Mouse (Mus musculus) forebrain, embryonic 11.5 days (tissue): ENCODE measurements around the gene Olfr1330. TPM values are rescaled to one million over a fixed set of nuclear protein-coding genes. Genes with fewer than 3 reads are reported as not detected.
"Not testable (repeated sequence)": the region's sequence is repeated elsewhere in the genome, so short reads cannot be mapped to it uniquely, and the experiment has no call there.

Source experiments
- ATAC-seq: fragments of 200-750 bp; cut with Nextera tagmentation; replicated peaks from 2 replicates; pipeline ENCODE4 v1.8.0; 2017; ENCODE audit warnings: moderate TSS enrichment; ENCODE audit not compliant: low FRiP score
- DNase-seq: peaks from one replicate; pipeline ENCODE4 v3.0.0-alpha.2; 2017; ENCODE audit warnings: low spot score
- H3K27ac ChIP-seq: fragments of 300-500 bp; sonication (generic); 2 replicates; pipeline ENCODE4 v1.5.1; 2014; ENCODE audit warnings: low read depth, low read length
- H3K27me3 ChIP-seq: fragments of 300-500 bp; sonication (generic); 2 replicates; pipeline ENCODE4 v1.6.1; 2014; ENCODE audit warnings: mild to moderate bottlenecking, low read length, mixed read lengths; ENCODE audit not compliant: control insufficient read depth, insufficient read depth
- H3K36me3 ChIP-seq: fragments of 300-500 bp; sonication (generic); 2 replicates; pipeline ENCODE4 v1.6.1; 2014; ENCODE audit warnings: mild to moderate bottlenecking, low read length, moderate library complexity, mixed read lengths; ENCODE audit not compliant: control insufficient read depth, insufficient read depth
- H3K4me1 ChIP-seq: fragments of 300-500 bp; sonication (generic); replicated peaks from 2 replicates; pipeline ENCODE4 v1.6.1; 2014; ENCODE audit warnings: low read length, mixed read lengths; ENCODE audit not compliant: control insufficient read depth, insufficient read depth
- H3K4me2 ChIP-seq: fragments of 300-500 bp; sonication (generic); 2 replicates; pipeline ENCODE4 v1.6.1; 2014; ENCODE audit warnings: low read depth, mild to moderate bottlenecking, low read length, moderate library complexity, mixed read lengths; ENCODE audit not compliant: severe bottlenecking
- H3K4me3 ChIP-seq: fragments of 300-500 bp; sonication (generic); 2 replicates; pipeline ENCODE4 v1.5.1; 2014; ENCODE audit warnings: low read depth, low read length
- H3K9ac ChIP-seq: fragments of 300-500 bp; sonication (generic); 2 replicates; pipeline ENCODE4 v1.6.1; 2014; ENCODE audit warnings: low read length
- H3K9me3 ChIP-seq: fragments of 300-500 bp; sonication (generic); 2 replicates; pipeline ENCODE4 v1.6.1; 2016; ENCODE audit warnings: low read length, mixed read lengths; ENCODE audit not compliant: control insufficient read depth
- WGBS: fragments of 180-500 bp; shearing (Covaris S2); extraction: QIAGEN DNeasy Blood & Tissue Kit; methylation state at CpG from one replicate; pipeline ENCODE4 v1.1.7; 2014; 5-methylcytosine and 5-hydroxymethylcytosine counted together
- polyA plus RNA-seq: library from polyadenylated mRNA; unstranded; fragments of >200 nt; fragmentation: Nextera tagmentation; extraction: Ambion mirVana; gene quantifications from 2 replicates; pipeline ENCODE4 v1.2.1, GENCODE M21; 2014

The Olfr1330 gene
- not detected in 2 replicates for polyA plus RNA-seq

GRCm38 (mm10) chr4:118888297-118888696 lies at the start of gene Olfr1330:
TSS of gene Olfr1330 (plus strand) at chr4:118888597.
- no peak within 1 kb of the TSS for H3K9ac ChIP-seq
- no peaks in the 10 kb centered on the region for H3K9me3 ChIP-seq
- no peak within 1 kb of the TSS for H3K4me3 ChIP-seq
- H3K27ac ChIP-seq = no peak within 1 kb of the TSS
- ATAC-seq = no peak
- no peaks in the 10 kb centered on the region for H3K27me3 ChIP-seq
- H3K36me3 ChIP-seq = no peaks in the 10 kb centered on the region
- DNase-seq = no peak
- no peaks in the 10 kb centered on the region for H3K4me1 ChIP-seq
- H3K4me2 ChIP-seq = no peak within 1 kb of the TSS
- WGBS = 67% methylated on average over 1 of the region's 1 CpGs

- Histone ChIP-seq H3K36me3 (no peaks in the 10 kb centered on the region), H3K9ac (no peak overlapping the region), H3K4me2 (no peak overlapping the region), H3K4me1 (no peaks in the 10 kb centered on the region), H3K27ac (no peak overlapping the region), H3K9me3 (no peaks in the 10 kb centered on the region), H3K4me3 (no peak overlapping the region), H3K27me3 (no peaks in the 10 kb centered on the region)
- no peak for DNase-seq
- 94% methylated on average over 1 of the region's 1 CpGs for WGBS
- no peak for ATAC-seq
These were observed 26.6 kb upstream of the Olfr1330 start for GRCm38 (mm10) chr4:118861791-118862190.

- Histone ChIP-seq H3K27ac (no peak overlapping the region), H3K9ac (no peak overlapping the region), H3K4me1 (no peaks in the 10 kb centered on the region), H3K4me3 (no peak overlapping the region), H3K4me2 (no peak overlapping the region), H3K27me3 (no peaks in the 10 kb centered on the region), H3K9me3 (no peaks in the 10 kb centered on the region), H3K36me3 (no peaks in the 10 kb centered on the region)
- DNase-seq (no peak), ATAC-seq (no peak)
- WGBS = 48% methylated on average over 4 of the region's 4 CpGs
These were observed 25.7 kb upstream of the Olfr1330 start for GRCm38 (mm10) chr4:118862704-118863103.

- H3K27ac ChIP-seq = no peak within 1 kb of the TSS
- DNase-seq = no peak
- no peak within 1 kb of the TSS for H3K4me2 ChIP-seq
- H3K4me3 ChIP-seq = no peak within 1 kb of the TSS
- no peaks in the 10 kb centered on the region for H3K4me1 ChIP-seq
- WGBS = 90% methylated on average over 1 of the region's 1 CpGs
- ATAC-seq = no peak
- H3K36me3 ChIP-seq = no peaks in the 10 kb centered on the region
- H3K9me3 ChIP-seq = no peaks in the 10 kb centered on the region
- no peaks in the 10 kb centered on the region for H3K27me3 ChIP-seq
- no peak within 1 kb of the TSS for H3K9ac ChIP-seq
These were observed 24.0 kb upstream of the Olfr1330 start, which contains the start of gene Olfr1331 for GRCm38 (mm10) chr4:118864349-118864748. TSS of gene Olfr1331 (plus strand) at chr4:118864649.

- no peak overlapping the region for H3K4me2 ChIP-seq
- H3K4me1 ChIP-seq = no peaks in the 10 kb centered on the region
- ATAC-seq (no peak), DNase-seq (no peak)
- no peak overlapping the region for H3K9ac ChIP-seq
- H3K4me3 ChIP-seq = no peak overlapping the region
- no peaks in the 10 kb centered on the region for H3K36me3 ChIP-seq
- no peak overlapping the region for H3K27ac ChIP-seq
- no peaks in the 10 kb centered on the region for H3K9me3 ChIP-seq
- H3K27me3 ChIP-seq = no peaks in the 10 kb centered on the region
These were observed 20.8 kb upstream of the Olfr1330 start for GRCm38 (mm10) chr4:118867566-118867965.

- Histone ChIP-seq H3K36me3 (no peaks in the 10 kb centered on the region), H3K27me3 (no peaks in the 10 kb centered on the region), H3K9ac (no peak overlapping the region), H3K4me1 (no peaks in the 10 kb centered on the region), H3K9me3 (no peaks in the 10 kb centered on the region), H3K4me3 (no peak overlapping the region), H3K27ac (no peak overlapping the region), H3K4me2 (no peak overlapping the region)
- ATAC-seq (no peak), DNase-seq (no peak)
- 74% methylated on average over 2 of the region's 2 CpGs for WGBS
These were observed 13.6 kb downstream of the Olfr1330 start for GRCm38 (mm10) chr4:118901981-118902380.

GRCm38 (mm10) chr4:118917365-118917764 lies 29.0 kb downstream of the Olfr1330 start, which contains the start of gene Olfr1329:
TSS of gene Olfr1329 (minus strand) at chr4:118917465.
- 72% methylated on average over 2 of the region's 2 CpGs for WGBS
- not testable (repeated sequence) for H3K9ac ChIP-seq, H3K9me3 ChIP-seq, H3K27me3 ChIP-seq, ATAC-seq, H3K4me2 ChIP-seq, H3K27ac ChIP-seq, H3K4me3 ChIP-seq, H3K36me3 ChIP-seq, DNase-seq, H3K4me1 ChIP-seq

GRCm38 (mm10) chr4:118931326-118931725 lies 42.9 kb downstream of the Olfr1330 start:
- H3K4me2 ChIP-seq, H3K4me1 ChIP-seq, H3K9me3 ChIP-seq, H3K27me3 ChIP-seq, H3K36me3 ChIP-seq, DNase-seq, ATAC-seq, H3K4me3 ChIP-seq, H3K27ac ChIP-seq, H3K9ac ChIP-seq: not testable (repeated sequence)
- WGBS = 73% methylated on average over 3 of the region's 3 CpGs

- Histone ChIP-seq H3K36me3 (no peaks in the 10 kb centered on the region), H3K4me2 (no peak within 1 kb of the TSS), H3K9ac (no peak within 1 kb of the TSS), H3K27me3 (no peaks in the 10 kb centered on the region), H3K4me1 (no peaks in the 10 kb centered on the region), H3K27ac (no peak within 1 kb of the TSS), H3K9me3 (no peaks in the 10 kb centered on the region), H3K4me3 (no peak within 1 kb of the TSS)
- no peak for ATAC-seq
- DNase-seq = no peak
- 83% methylated on average over 2 of the region's 2 CpGs for WGBS
These were observed 50.1 kb downstream of the Olfr1330 start, which contains the start of gene Olfr1328 for GRCm38 (mm10) chr4:118938512-118938911. TSS of gene Olfr1328 (minus strand) at chr4:118938612.
